Mouse (Mus musculus): ENCODE results near the gene Arsb.

The Arsb gene

DNA sequence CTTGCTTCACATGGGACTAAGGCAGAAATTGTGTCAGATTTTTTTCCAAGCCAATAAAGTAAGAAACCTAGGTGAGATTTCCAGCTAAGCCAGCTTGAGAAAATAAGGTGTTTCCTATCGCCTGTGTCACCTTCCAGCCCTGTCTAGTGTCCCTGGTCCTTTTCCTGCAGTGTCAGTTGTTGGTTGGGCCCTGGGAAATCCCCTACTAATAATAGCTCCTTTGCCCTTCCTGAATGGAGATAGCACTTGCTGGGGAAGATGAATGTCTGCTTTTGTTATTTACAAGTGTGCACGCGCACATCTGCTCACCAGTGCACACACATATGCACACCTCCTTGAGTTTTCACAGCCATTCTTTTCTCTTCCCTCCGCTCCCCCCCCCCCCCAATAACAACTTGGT lies 217.8 kb downstream of the Arsb start:
- peak; percentile 21 to 23 for DNase-seq

DNA sequence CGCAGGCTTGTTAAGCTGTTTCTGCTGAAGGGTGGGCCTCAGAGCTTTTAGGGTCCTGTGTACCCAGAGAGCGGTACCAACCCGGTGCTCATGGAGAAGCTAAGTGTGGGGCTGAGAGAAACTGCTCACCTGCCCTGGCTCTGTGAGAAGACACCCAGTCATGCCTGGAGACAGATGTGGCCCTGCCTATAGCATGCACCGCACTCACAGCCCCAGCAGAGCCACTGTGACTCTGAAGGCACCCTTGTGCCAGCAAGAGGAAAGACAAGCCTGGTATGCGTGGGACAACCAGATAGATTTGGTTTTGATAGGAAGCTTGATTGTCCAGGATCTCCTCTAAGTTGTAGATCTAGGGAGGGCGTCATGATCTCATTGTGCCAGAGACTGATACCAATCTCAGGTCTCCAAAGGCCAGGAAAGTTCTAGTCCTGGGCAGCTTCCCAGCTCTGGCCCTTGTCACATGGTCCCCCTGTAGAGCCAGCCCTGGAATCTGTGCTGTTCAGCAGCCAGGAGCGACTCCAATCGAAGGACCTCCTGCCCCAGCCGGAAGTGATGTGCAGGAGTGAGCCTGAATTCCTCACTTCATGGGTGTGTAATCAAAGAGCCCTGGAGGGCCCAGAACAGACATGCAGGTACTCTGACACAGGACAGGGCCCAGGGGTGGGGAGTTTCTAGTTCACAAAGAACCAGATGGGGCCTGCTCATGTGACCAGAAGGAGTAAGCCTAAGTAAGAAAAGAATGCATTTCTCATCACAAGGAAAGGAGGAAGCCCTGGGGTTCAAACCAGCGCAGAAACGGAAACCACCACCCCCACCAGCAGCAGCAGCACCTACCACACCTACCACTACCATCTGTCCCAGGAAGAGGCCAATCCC lies 218.5 kb downstream of the Arsb start:
- DNase-seq: peak; percentile 16 to 38

DNA sequence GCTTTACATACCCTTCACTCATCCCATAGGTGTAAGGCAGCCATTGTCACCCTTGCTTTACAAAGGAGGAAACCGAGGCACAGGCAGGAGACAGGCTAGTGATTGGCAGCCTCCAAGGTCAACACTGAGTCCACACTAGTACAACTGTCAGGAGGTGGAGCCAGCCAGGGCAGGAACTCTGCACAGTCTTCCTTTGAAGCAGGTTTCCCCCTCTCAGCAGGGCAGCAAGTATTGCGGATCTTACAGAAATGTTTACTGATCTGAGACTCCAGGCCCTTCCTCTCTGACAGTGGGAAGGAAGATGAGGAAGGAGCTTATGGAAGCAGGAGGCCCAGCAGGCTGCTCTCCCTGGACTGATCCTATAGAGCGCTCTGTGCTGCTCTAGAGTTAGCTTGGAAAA lies 219.4 kb downstream of the Arsb start:
- DNase-seq: no peak

DNA sequence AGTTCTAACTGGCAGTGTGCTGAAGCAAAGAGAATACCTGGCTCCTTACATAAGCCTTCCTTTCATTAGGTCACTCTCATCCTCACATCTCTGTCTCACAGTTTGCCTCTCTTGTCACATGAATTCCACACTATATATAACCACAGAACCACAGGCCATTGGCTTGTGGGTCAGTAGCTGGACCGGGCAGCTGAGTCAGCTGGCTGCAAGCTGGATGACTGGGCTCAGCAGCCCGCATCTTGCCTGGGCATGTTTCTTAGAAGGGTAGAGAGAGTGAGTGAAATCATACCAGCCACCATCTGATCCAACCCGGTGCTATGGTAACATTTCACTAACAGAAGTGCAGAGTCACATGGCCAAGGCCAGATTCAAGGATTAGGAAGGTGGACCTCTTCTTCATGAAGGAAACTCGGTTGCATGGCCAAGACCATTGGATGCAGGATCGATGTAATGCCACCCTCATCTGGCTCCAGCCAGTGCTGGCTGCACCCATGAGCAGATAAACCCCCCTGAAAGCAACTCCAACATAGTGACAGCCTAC lies 221.0 kb downstream of the Arsb start:
- DNase-seq: no peak

Data from kidney, adult 8-10 months (tissue).